Mouse (Mus musculus): Measurements from ENCODE around the gene Unc5cl. TPM values are rescaled to one million over a fixed set of nuclear protein-coding genes. Genes with fewer than 3 reads are reported as not detected.
A peak's percentile ranks its signal among the peaks of the same experiment; 100 is the strongest.

Gene Unc5cl
- polyA plus RNA-seq, 1 experiment from 2014 or later: 0.69 TPM

DNA sequence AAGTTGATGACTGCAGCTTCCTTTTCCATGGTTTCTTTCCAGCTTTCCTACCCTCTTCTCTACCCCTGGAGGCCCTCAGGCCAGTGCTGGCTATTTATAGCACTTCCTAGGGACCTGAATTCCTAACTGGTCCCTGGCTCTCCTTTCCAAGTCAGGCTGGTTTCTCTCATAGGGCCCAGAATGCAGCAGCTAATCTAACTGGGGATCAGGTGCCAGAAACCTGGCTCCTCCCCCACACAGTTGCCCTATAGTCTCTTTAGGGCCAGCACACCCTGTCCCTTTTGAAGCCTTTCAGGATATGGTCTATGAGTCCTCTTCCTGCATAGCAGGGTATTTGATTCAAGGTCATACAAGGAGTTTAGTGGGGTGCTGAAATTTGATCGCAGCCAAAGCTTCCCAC lies 18.2 kb upstream of the Unc5cl start:
- Histone ChIP-seq H3K9ac (replicated peaks; ENCODE audit: low read depth) (no peak overlapping the region), H3K27me3 (replicated peaks; ENCODE audit: insufficient read depth, low read length) (no peaks in the 10 kb centered on the region), H3K4me3 (ENCODE audit: low read depth, low read length) (no peak overlapping the region), H3K9me3 (ENCODE audit: low read length) (no peaks in the 10 kb centered on the region), H3K27ac (ENCODE audit: low read length) (no peak overlapping the region), H3K36me3 (ENCODE audit: insufficient read depth, low read length) (no peaks in the 10 kb centered on the region), H3K4me1 (ENCODE audit: insufficient read depth, low read depth, low read length) (no peaks in the 10 kb centered on the region; the same call in 1 of the 2 replicates), H3K4me2 (replicated peaks; ENCODE audit: low read depth, low read length) (no peak overlapping the region)
- TF ChIP-seq CTCF (IDR thresholded peaks at IDR 0.05) (no peak), EP300 (IDR thresholded peaks at IDR 0.05) (no peak)
- ATAC-seq: no peak; the same call in 1 of the 2 replicates
- DNase-seq (ENCODE audit: low spot score): no peak
- 52% methylated on average over 1 of the region's 1 CpGs for WGBS

DNA sequence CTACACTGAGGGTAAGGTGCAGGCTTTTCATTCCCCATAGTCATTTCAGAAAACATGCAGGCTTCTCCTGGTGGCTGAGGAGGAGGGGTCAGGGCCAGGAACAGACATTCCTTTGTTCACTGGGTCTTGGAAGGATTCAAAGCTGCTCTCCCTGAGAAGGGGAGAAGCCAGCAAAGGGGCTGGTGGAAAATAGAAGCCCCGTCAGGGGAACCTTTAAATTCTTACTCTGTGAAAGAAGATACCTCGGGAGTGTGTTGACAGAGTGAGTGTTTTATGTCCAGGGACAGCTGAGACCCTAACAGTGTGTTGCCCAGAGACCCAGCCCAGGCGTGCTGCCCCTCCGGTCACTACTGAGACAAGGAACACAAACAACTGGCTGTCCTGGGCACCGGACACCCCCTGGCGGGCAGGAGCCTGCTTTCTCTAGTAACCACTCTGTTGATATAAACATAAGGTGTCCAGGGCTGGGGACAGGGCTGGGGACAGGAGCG lies 17.2 kb upstream of the Unc5cl start:
- no peak overlapping the region for H3K27ac ChIP-seq (ENCODE audit: low read length)
- no peaks in the 10 kb centered on the region for H3K4me1 ChIP-seq (ENCODE audit: insufficient read depth, low read depth, low read length)
- no peaks in the 10 kb centered on the region for H3K9me3 ChIP-seq (ENCODE audit: low read length)
- ATAC-seq (peak; percentile 64), DNase-seq (ENCODE audit: low spot score) (no peak)
- no peak overlapping the region for H3K4me3 ChIP-seq (ENCODE audit: low read depth, low read length)
- H3K4me2 ChIP-seq (replicated peaks; ENCODE audit: low read depth, low read length): no peak overlapping the region
- H3K9ac ChIP-seq (replicated peaks; ENCODE audit: low read depth): no peak overlapping the region
- TF ChIP-seq EP300 (IDR thresholded peaks at IDR 0.05) (no peak), CTCF (IDR thresholded peaks at IDR 0.05) (peak; percentile 54)
- H3K27me3 ChIP-seq (replicated peaks; ENCODE audit: insufficient read depth, low read length): no peaks in the 10 kb centered on the region
- 20% methylated on average over 7 of the region's 7 CpGs for WGBS
- no peaks in the 10 kb centered on the region for H3K36me3 ChIP-seq (ENCODE audit: insufficient read depth, low read length)

DNA sequence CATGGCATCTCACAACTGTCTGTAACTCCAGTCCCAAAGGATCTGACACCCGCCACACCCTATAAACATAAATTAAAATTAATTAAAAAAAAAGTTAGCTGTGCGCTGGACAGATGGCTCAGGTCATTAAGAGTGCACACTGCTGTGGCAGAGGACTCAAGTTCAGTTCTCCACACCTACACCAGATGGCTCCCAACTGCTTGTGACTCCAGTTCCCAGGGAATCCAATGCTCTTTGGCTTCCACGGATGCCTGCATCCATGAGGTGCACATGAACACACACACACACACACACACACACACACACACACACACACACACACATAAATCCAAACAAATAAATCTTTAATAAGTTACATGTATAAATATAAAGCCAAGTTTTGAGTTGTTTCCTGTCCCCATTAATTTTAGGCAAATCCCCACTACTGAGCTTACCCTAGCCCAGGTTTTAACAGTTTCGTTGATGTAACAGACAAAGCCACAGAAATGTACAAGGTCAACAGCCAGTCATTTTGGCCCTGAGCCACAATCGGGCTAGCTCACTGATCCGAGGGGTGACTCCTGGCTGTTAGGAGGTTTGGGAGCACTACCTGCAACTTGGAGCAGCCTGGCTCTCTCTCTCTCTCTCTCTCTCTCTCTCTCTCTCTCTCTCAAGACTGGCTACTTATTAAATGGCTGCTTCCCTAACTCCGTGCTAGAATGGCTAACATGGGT lies 11.8 kb upstream of the Unc5cl start:
- no peak overlapping the region for H3K9ac ChIP-seq (replicated peaks; ENCODE audit: low read depth)
- no peak overlapping the region for H3K4me3 ChIP-seq (ENCODE audit: low read depth, low read length)
- TF ChIP-seq EP300 (IDR thresholded peaks at IDR 0.05) (no peak), CTCF (IDR thresholded peaks at IDR 0.05) (peak; percentile 20; the same call in 1 of the 2 replicates)
- no peak overlapping the region for H3K27ac ChIP-seq (ENCODE audit: low read length)
- H3K27me3 ChIP-seq (replicated peaks; ENCODE audit: insufficient read depth, low read length): no peaks in the 10 kb centered on the region
- H3K4me1 ChIP-seq (ENCODE audit: insufficient read depth, low read depth, low read length): no peaks in the 10 kb centered on the region
- no peak overlapping the region for H3K4me2 ChIP-seq (replicated peaks; ENCODE audit: low read depth, low read length)
- no peaks in the 10 kb centered on the region for H3K36me3 ChIP-seq (ENCODE audit: insufficient read depth, low read length)
- H3K9me3 ChIP-seq (ENCODE audit: low read length): no peaks in the 10 kb centered on the region
- WGBS: 60% methylated on average over 7 of the region's 7 CpGs
- ATAC-seq: no peak
- no peak for DNase-seq (ENCODE audit: low spot score)

DNA sequence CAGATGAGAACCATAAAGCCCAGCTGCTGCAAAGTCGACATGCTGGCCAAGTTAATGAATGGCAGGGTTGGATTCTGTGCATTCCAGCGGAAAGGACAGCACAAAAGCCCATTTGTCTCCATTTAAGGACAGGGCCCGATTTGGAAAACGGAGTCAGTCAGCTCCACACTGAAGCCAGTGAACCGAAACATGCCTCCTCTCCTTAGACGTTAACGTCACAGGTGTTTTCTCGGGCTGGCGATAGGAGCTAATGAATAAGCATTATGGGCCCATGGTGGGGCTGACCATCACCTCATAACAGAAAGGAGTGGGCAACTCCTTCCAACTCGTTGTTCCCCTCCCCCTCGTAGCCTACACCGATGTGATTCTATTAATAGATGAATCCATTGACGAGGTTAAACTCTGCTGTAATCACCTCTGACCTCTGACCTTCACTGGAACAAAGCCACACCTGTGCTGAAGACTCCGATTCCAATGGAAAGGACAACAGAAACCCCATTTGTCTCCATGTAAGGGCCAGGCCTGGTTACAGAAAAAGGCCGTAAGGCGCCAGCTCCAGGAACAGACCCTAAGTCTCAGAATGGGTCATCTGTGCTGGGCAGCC lies 11.1 kb upstream of the Unc5cl start:
- 80% methylated on average over 16 of the region's 16 CpGs for WGBS
- H3K4me2 ChIP-seq (replicated peaks; ENCODE audit: low read depth, low read length): no peak overlapping the region

DNA sequence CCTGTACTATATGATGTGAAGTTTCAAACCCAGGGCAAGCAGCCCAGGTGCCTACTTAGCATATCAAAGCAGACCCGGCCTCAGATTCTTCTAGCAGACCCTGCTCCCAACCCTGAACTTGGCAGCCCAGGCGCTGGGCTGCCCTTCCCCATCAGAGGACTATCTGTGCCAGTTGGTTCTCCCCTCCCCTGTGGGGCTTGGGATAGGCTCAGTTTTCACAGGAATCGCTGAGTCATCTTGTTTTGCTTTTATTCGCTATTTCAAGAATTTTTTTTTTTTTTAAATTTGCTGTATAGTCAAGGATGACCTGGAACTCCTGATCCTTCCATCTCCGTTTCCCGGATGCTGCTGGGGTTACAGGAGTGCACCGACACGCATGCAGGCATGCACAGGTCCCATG lies 7.0 kb upstream of the Unc5cl start:
- TF ChIP-seq EP300 (IDR thresholded peaks at IDR 0.05) (no peak), CTCF (IDR thresholded peaks at IDR 0.05) (no peak)

More for the DNA sequence above, 11.1 kb upstream of the Unc5cl start:
- TF ChIP-seq CTCF (IDR thresholded peaks at IDR 0.05): no peak
- TF ChIP-seq EP300 (IDR thresholded peaks at IDR 0.05): no peak
- Histone ChIP-seq H3K9me3 (ENCODE audit: low read length) (no peaks in the 10 kb centered on the region), H3K27me3 (replicated peaks; ENCODE audit: insufficient read depth, low read length) (no peaks in the 10 kb centered on the region), H3K36me3 (ENCODE audit: insufficient read depth, low read length) (no peaks in the 10 kb centered on the region), H3K4me1 (ENCODE audit: insufficient read depth, low read depth, low read length) (no peaks in the 10 kb centered on the region), H3K4me3 (ENCODE audit: low read depth, low read length) (no peak overlapping the region), H3K27ac (ENCODE audit: low read length) (no peak overlapping the region), H3K9ac (replicated peaks; ENCODE audit: low read depth) (no peak overlapping the region)
- no peak for DNase-seq (ENCODE audit: low spot score)
- no peak for ATAC-seq

DNA sequence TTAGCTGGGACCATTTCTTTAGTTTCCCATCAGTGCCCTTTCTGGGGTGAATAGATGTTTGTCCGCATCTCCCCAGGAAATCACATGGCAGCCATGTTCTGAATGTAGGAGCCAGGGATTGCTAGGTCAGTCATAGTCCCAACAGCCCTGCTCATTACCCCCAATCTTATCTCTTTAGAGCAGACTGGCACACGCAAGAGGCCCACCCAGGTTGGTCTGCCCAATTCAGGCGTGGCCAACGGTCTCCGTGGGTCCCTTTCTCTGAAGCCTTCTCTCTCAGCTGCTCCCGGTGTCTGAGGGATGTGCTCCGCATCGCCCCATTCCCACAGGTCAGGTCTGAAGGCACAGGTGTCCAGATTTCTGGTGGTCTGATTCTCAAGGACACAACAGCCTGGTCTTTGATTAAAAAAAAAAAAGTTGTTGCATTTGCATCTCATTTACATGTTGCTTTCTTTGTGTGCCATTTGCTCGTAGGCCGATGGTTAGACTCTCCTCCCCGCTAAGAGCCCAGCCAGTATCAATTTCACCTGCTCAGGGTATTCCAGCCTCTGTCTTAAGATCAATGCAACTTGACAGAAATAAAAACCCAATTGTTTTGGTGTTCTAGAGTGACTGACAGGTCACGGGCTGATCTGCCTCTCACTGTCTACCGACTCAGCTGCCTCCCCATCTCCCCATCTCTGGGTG lies 3.9 kb upstream of the Unc5cl start:
- H3K27me3 ChIP-seq (replicated peaks; ENCODE audit: insufficient read depth, low read length): no peaks in the 10 kb centered on the region
- H3K9ac ChIP-seq (replicated peaks; ENCODE audit: low read depth): no peak overlapping the region
- no peak for DNase-seq (ENCODE audit: low spot score)
- no peaks in the 10 kb centered on the region for H3K36me3 ChIP-seq (ENCODE audit: insufficient read depth, low read length)
- H3K4me2 ChIP-seq (replicated peaks; ENCODE audit: low read depth, low read length): no peak overlapping the region
- H3K9me3 ChIP-seq (ENCODE audit: low read length): no peaks in the 10 kb centered on the region
- WGBS: 84% methylated on average over 13 of the region's 13 CpGs
- ATAC-seq: 0 out of 2 replicates have a peak, but pooled peaks have one; percentile 18
- H3K4me1 ChIP-seq (ENCODE audit: insufficient read depth, low read depth, low read length): no peaks in the 10 kb centered on the region
- no peak overlapping the region for H3K4me3 ChIP-seq (ENCODE audit: low read depth, low read length)
- TF ChIP-seq CTCF (IDR thresholded peaks at IDR 0.05) (no peak), EP300 (IDR thresholded peaks at IDR 0.05) (no peak)
- H3K27ac ChIP-seq (ENCODE audit: low read length): no peak overlapping the region

More for the DNA sequence above, 7.0 kb upstream of the Unc5cl start:
- H3K4me3 ChIP-seq (ENCODE audit: low read depth, low read length): no peak overlapping the region
- H3K9ac ChIP-seq (replicated peaks; ENCODE audit: low read depth): no peak overlapping the region
- no peak overlapping the region for H3K4me2 ChIP-seq (replicated peaks; ENCODE audit: low read depth, low read length)
- H3K4me1 ChIP-seq (ENCODE audit: insufficient read depth, low read depth, low read length): no peaks in the 10 kb centered on the region
- no peaks in the 10 kb centered on the region for H3K9me3 ChIP-seq (ENCODE audit: low read length)
- no peaks in the 10 kb centered on the region for H3K27me3 ChIP-seq (replicated peaks; ENCODE audit: insufficient read depth, low read length)
- no peaks in the 10 kb centered on the region for H3K36me3 ChIP-seq (ENCODE audit: insufficient read depth, low read length)
- no peak for ATAC-seq
- WGBS: 68% methylated on average over 8 of the region's 8 CpGs
- no peak overlapping the region for H3K27ac ChIP-seq (ENCODE audit: low read length)
- no peak for DNase-seq (ENCODE audit: low spot score)

Measured in lung, postnatal 0 days (tissue).